Mouse (Mus musculus) liver, embryonic 13.5 days (tissue): Measurements from ENCODE around the gene Hrc. TPM values are rescaled to one million over a fixed set of nuclear protein-coding genes. Genes with fewer than 3 reads are reported as not detected.

Experiments used
- ATAC-seq: fragments of 200-750 bp; cut with Nextera tagmentation; 2 replicates; pipeline ENCODE4 v1.8.0; 2017; ENCODE audit warnings: low read depth, mild to moderate bottlenecking, moderate number of reproducible peaks, moderate library complexity
- DNase-seq: peaks from one replicate; pipeline ENCODE4 v3.0.0; 2022
- H3K27ac ChIP-seq: fragments of 300-500 bp; sonication (generic); 2 replicates; pipeline ENCODE4 v1.5.1; 2015; ENCODE audit warnings: moderate library complexity, mild to moderate bottlenecking, inconsistent platforms
- H3K27me3 ChIP-seq: fragments of 300-500 bp; sonication (generic); 2 replicates; pipeline ENCODE4 v1.6.1; 2015; ENCODE audit warnings: mild to moderate bottlenecking, inconsistent platforms
- H3K36me3 ChIP-seq: fragments of 300-500 bp; sonication (generic); 2 replicates; pipeline ENCODE4 v1.6.1; 2015; ENCODE audit warnings: mild to moderate bottlenecking, inconsistent platforms
- H3K4me1 ChIP-seq: fragments of 300-500 bp; sonication (generic); replicated peaks from 2 replicates; pipeline ENCODE4 v1.6.1; 2015; ENCODE audit warnings: inconsistent platforms
- H3K4me2 ChIP-seq: fragments of 300-500 bp; sonication (generic); 2 replicates; pipeline ENCODE4 v1.6.1; 2015; ENCODE audit warnings: inconsistent platforms, mild to moderate bottlenecking, moderate library complexity
- H3K4me3 ChIP-seq: fragments of 300-500 bp; sonication (generic); replicated peaks from 2 replicates; pipeline ENCODE4 v1.5.1; 2015; ENCODE audit warnings: mild to moderate bottlenecking, inconsistent platforms
- H3K9ac ChIP-seq: fragments of 300-500 bp; sonication (generic); 2 replicates; pipeline ENCODE4 v1.6.1; 2015; ENCODE audit warnings: mild to moderate bottlenecking, inconsistent platforms
- H3K9me3 ChIP-seq: fragments of 300-500 bp; sonication (generic); replicated peaks from 2 replicates; pipeline ENCODE4 v1.6.1; 2016; ENCODE audit warnings: inconsistent platforms
- WGBS: fragments of 180-500 bp; shearing (Covaris S2); methylation state at CpG from one replicate; pipeline ENCODE4 v1.1.7; 2015; ENCODE audit not compliant: insufficient replicate concordance; 5-methylcytosine and 5-hydroxymethylcytosine counted together
- polyA plus RNA-seq: library from polyadenylated mRNA; unstranded; fragments of >200 nt; fragmentation: Nextera tagmentation; extraction: Ambion mirVana; gene quantifications from 2 replicates; pipeline ENCODE4 v1.2.1, GENCODE M21; 2015

Gene Hrc
- polyA plus RNA-seq, 1 experiment from 2014 or later = 0.12 TPM

- H3K27ac ChIP-seq = no peak overlapping the region
- H3K9ac ChIP-seq = no peak overlapping the region
- H3K4me2 ChIP-seq = no peak overlapping the region
- peaks cover 40% of the 10 kb centered on the region for H3K4me1 ChIP-seq
- ATAC-seq = no peak
- H3K27me3 ChIP-seq = peaks cover 77% of the 10 kb centered on the region
- no peaks in the 10 kb centered on the region for H3K9me3 ChIP-seq
- WGBS = 35% methylated on average over 3 of the region's 3 CpGs
- H3K36me3 ChIP-seq = no peaks in the 10 kb centered on the region
- DNase-seq = no peak
- no peak overlapping the region for H3K4me3 ChIP-seq
Observed at GRCm38 (mm10) chr7:45334605-45335004, 485 bp upstream of the Hrc start.

- no peaks in the 10 kb centered on the region for H3K9me3 ChIP-seq
- WGBS = 61% methylated on average over 4 of the region's 4 CpGs
- ATAC-seq (no peak), DNase-seq (no peak)
- no peak overlapping the region for H3K27ac ChIP-seq
- no peak overlapping the region for H3K4me3 ChIP-seq
- no peak overlapping the region for H3K4me2 ChIP-seq
- no peak overlapping the region for H3K9ac ChIP-seq
- no peaks in the 10 kb centered on the region for H3K36me3 ChIP-seq
- peaks cover 57% of the 10 kb centered on the region for H3K4me1 ChIP-seq
- H3K27me3 ChIP-seq = peaks cover 89% of the 10 kb centered on the region
Observed at GRCm38 (mm10) chr7:45336319-45336718, 1.2 kb downstream of the Hrc start.

GRCm38 (mm10) chr7:45337469-45337868, 2.4 kb downstream of the Hrc start:
- no peak overlapping the region for H3K27ac ChIP-seq
- no peaks in the 10 kb centered on the region for H3K9me3 ChIP-seq
- no peak overlapping the region for H3K9ac ChIP-seq
- no peaks in the 10 kb centered on the region for H3K36me3 ChIP-seq
- H3K4me1 ChIP-seq = peaks cover 64% of the 10 kb centered on the region
- H3K4me2 ChIP-seq = no peak overlapping the region
- 9% methylated on average over 4 of the region's 4 CpGs for WGBS
- ATAC-seq = no peak
- no peak overlapping the region for H3K4me3 ChIP-seq
- no peak for DNase-seq
- peaks cover 81% of the 10 kb centered on the region for H3K27me3 ChIP-seq

GRCm38 (mm10) chr7:45338161-45338911, 3.2 kb downstream of the Hrc start:
- Histone ChIP-seq H3K9me3 (no peaks in the 10 kb centered on the region), H3K27me3 (peaks cover 72% of the 10 kb centered on the region), H3K9ac (no peak overlapping the region), H3K4me3 (peak overlapping the region; percentile 61), H3K27ac (no peak overlapping the region), H3K36me3 (no peaks in the 10 kb centered on the region), H3K4me2 (peak overlapping the region; percentile 91), H3K4me1 (peaks cover 56% of the 10 kb centered on the region)
- 5% methylated on average over 14 of the region's 14 CpGs for WGBS
- DNase-seq = peak; percentile 23
- no peak for ATAC-seq

- ATAC-seq = peak; percentile 76
- peaks cover 51% of the 10 kb centered on the region for H3K4me1 ChIP-seq
- under 1% methylated on average over 36 of the region's 39 CpGs for WGBS
Observed at GRCm38 (mm10) chr7:45339410-45340065, 4.4 kb downstream of the Hrc start.

GRCm38 (mm10) chr7:45340066-45340442, 5.0 kb downstream of the Hrc start:
- WGBS = 2% methylated on average over 11 of the region's 11 CpGs
- Histone ChIP-seq H3K27ac (no peak overlapping the region), H3K9me3 (no peaks in the 10 kb centered on the region)

More at GRCm38 (mm10) chr7:45339410-45340065, 4.4 kb downstream of the Hrc start:
- no peaks in the 10 kb centered on the region for H3K9me3 ChIP-seq
- peaks cover 60% of the 10 kb centered on the region for H3K27me3 ChIP-seq
- peak overlapping the region; percentile 71 for H3K9ac ChIP-seq
- H3K4me2 ChIP-seq = peak overlapping the region; percentile 91
- peak overlapping the region; percentile 61 for H3K4me3 ChIP-seq
- H3K27ac ChIP-seq = no peak overlapping the region
- peak; percentile 73 for DNase-seq
- no peaks in the 10 kb centered on the region for H3K36me3 ChIP-seq

GRCm38 (mm10) chr7:45340669-45341068, 5.6 kb downstream of the Hrc start:
- peak; percentile 5; the same call in 1 of the 2 replicates for ATAC-seq

More at GRCm38 (mm10) chr7:45340066-45340442, 5.0 kb downstream of the Hrc start:
- Histone ChIP-seq H3K36me3 (no peaks in the 10 kb centered on the region), H3K4me1 (peaks cover 46% of the 10 kb centered on the region), H3K9ac (peak overlapping the region; percentile 71), H3K4me2 (peak overlapping the region; percentile 91), H3K27me3 (peaks cover 55% of the 10 kb centered on the region), H3K4me3 (peak overlapping the region; percentile 61)
- ATAC-seq (no peak), DNase-seq (no peak)

GRCm38 (mm10) chr7:45341303-45341702, 6.2 kb downstream of the Hrc start:
- H3K4me2 ChIP-seq = peak overlapping the region; percentile 91
- ATAC-seq (peak; percentile 45), DNase-seq (peak; percentile 85)
- H3K9ac ChIP-seq = 0 out of 2 replicates have a peak overlapping the region, but pooled peaks have one; percentile 71
- peaks cover 45% of the 10 kb centered on the region for H3K4me1 ChIP-seq
- no peaks in the 10 kb centered on the region for H3K36me3 ChIP-seq
- H3K27ac ChIP-seq = peak overlapping the region; percentile 16; the same call in 1 of the 2 replicates
- WGBS = 3% methylated on average over 8 of the region's 8 CpGs
- H3K9me3 ChIP-seq = no peaks in the 10 kb centered on the region
- H3K27me3 ChIP-seq = peaks cover 42% of the 10 kb centered on the region
- H3K4me3 ChIP-seq = peak overlapping the region; percentile 61

More at GRCm38 (mm10) chr7:45340669-45341068, 5.6 kb downstream of the Hrc start:
- Histone ChIP-seq H3K27me3 (peaks cover 49% of the 10 kb centered on the region), H3K27ac (peak overlapping the region; percentile 16; the same call in 1 of the 2 replicates), H3K4me1 (peaks cover 45% of the 10 kb centered on the region), H3K4me3 (peak overlapping the region; percentile 61), H3K9me3 (no peaks in the 10 kb centered on the region), H3K9ac (peak overlapping the region; percentile 71), H3K4me2 (peak overlapping the region; percentile 91), H3K36me3 (no peaks in the 10 kb centered on the region)
- peak; percentile 70 for DNase-seq
- WGBS = 3% methylated on average over 11 of the region's 11 CpGs

GRCm38 (mm10) chr7:45342081-45342480, 7.0 kb downstream of the Hrc start:
- WGBS = 80% methylated on average over 11 of the region's 11 CpGs
- no peak for ATAC-seq

GRCm38 (mm10) chr7:45343543-45343942, 8.5 kb downstream of the Hrc start:
- H3K4me1 ChIP-seq = peaks cover 37% of the 10 kb centered on the region
- peaks cover 35% of the 10 kb centered on the region for H3K27me3 ChIP-seq
- H3K27ac ChIP-seq = no peak overlapping the region
- peak; percentile 29 for DNase-seq
- 19% methylated on average over 13 of the region's 13 CpGs for WGBS
- H3K9me3 ChIP-seq = no peaks in the 10 kb centered on the region
- H3K4me2 ChIP-seq = no peak overlapping the region
- no peak overlapping the region for H3K9ac ChIP-seq
- ATAC-seq = no peak
- no peak overlapping the region for H3K4me3 ChIP-seq
- H3K36me3 ChIP-seq = no peaks in the 10 kb centered on the region

More at GRCm38 (mm10) chr7:45342081-45342480, 7.0 kb downstream of the Hrc start:
- Histone ChIP-seq H3K9me3 (no peaks in the 10 kb centered on the region), H3K27ac (no peak overlapping the region), H3K4me3 (no peak overlapping the region), H3K9ac (no peak overlapping the region), H3K4me2 (no peak overlapping the region), H3K27me3 (peaks cover 38% of the 10 kb centered on the region), H3K4me1 (peaks cover 45% of the 10 kb centered on the region), H3K36me3 (no peaks in the 10 kb centered on the region)
- DNase-seq = no peak

- Histone ChIP-seq H3K27me3 (peaks cover 31% of the 10 kb centered on the region), H3K36me3 (no peaks in the 10 kb centered on the region), H3K9me3 (no peaks in the 10 kb centered on the region), H3K4me2 (no peak overlapping the region), H3K27ac (no peak overlapping the region), H3K4me1 (peaks cover 4% of the 10 kb centered on the region), H3K4me3 (no peak overlapping the region), H3K9ac (no peak overlapping the region)
- ATAC-seq (no peak), DNase-seq (no peak)
- 54% methylated on average over 13 of the region's 13 CpGs for WGBS
Observed at GRCm38 (mm10) chr7:45346905-45347304, 11.8 kb downstream of the Hrc start.
